Mouse (Mus musculus): Measurements from ENCODE around the gene Aldh5a1.

GRCm38 (mm10) chr13:24862520-24862919, 74.9 kb downstream of the Aldh5a1 start:
- no peak for TF ChIP-seq EP300 (IDR thresholded peaks at IDR 0.05; ENCODE audit: low read depth)
- TF ChIP-seq CTCF (IDR thresholded peaks at IDR 0.05; ENCODE audit: low read depth), result peak; percentile 34

Data from heart, postnatal 0 days (tissue).